Mouse (Mus musculus) C2C12 (cell line): Measurements from ENCODE around the gene Cd6.
A peak's percentile ranks its signal among the peaks of the same experiment; 100 is the strongest.

Source experiments
- CEBPB ChIP-seq: IDR thresholded peaks from one replicate; pipeline ENCODE4 v1.6.1; 2011; ENCODE audit warnings: low read depth, mild to moderate bottlenecking, control low read depth, moderate library complexity
- CTCF ChIP-seq: IDR thresholded peaks from one replicate; pipeline ENCODE4 v1.5.1; 2011; ENCODE audit not compliant: control insufficient read depth, insufficient read depth, insufficient read length
- FOSL1 ChIP-seq: IDR thresholded peaks from one replicate; pipeline ENCODE4 v1.8.0; 2011; ENCODE audit warnings: mild to moderate bottlenecking, low read length; ENCODE audit not compliant: poor library complexity, insufficient read depth, severe bottlenecking
- MAX ChIP-seq: IDR thresholded peaks from one replicate; pipeline ENCODE4 v1.6.1; 2011; ENCODE audit warnings: mild to moderate bottlenecking, control low read depth
- USF1 ChIP-seq: IDR thresholded peaks from one replicate; pipeline ENCODE4 v1.6.1; 2011; ENCODE audit warnings: low read depth, mild to moderate bottlenecking, control low read depth, moderate library complexity

- no peak for TF ChIP-seq CTCF
- TF ChIP-seq MAX, result no peak
- no peak for TF ChIP-seq USF1
- no peak for TF ChIP-seq FOSL1
- peak; percentile 12 for TF ChIP-seq CEBPB
These were observed 28.8 kb downstream of the Cd6 start for GRCm38 (mm10) chr19:10801070-10801469.
